Mouse (Mus musculus) heart, embryonic 11.5 days (tissue): ENCODE results near the gene Fggy. TPM values are rescaled to one million over a fixed set of nuclear protein-coding genes. Genes with fewer than 3 reads are reported as not detected.

Experiments used
- ATAC-seq: fragments of 200-750 bp; cut with Nextera tagmentation; replicated peaks from 2 replicates; pipeline ENCODE4 v1.8.0; 2017; ENCODE audit warnings: moderate library complexity; ENCODE audit not compliant: insufficient number of reproducible peaks, low FRiP score, low TSS enrichment
- H3K27ac ChIP-seq: fragments of 300-500 bp; sonication (generic); 2 replicates; pipeline ENCODE4 v1.5.1; 2014; ENCODE audit warnings: mild to moderate bottlenecking, low read depth, low read length
- H3K27me3 ChIP-seq: fragments of 300-500 bp; sonication (generic); 2 replicates; pipeline ENCODE4 v1.6.1; 2014; ENCODE audit warnings: mild to moderate bottlenecking, low read length, mixed read lengths; ENCODE audit not compliant: control insufficient read depth, insufficient read depth
- H3K36me3 ChIP-seq: fragments of 300-500 bp; sonication (generic); 2 replicates; pipeline ENCODE4 v1.6.1; 2014; ENCODE audit warnings: mild to moderate bottlenecking, low read length, moderate library complexity, mixed read lengths; ENCODE audit not compliant: control insufficient read depth, insufficient read depth
- H3K4me1 ChIP-seq: fragments of 300-500 bp; sonication (generic); 2 replicates; pipeline ENCODE4 v1.6.1; 2014; ENCODE audit warnings: low read length; ENCODE audit not compliant: control insufficient read depth, insufficient read depth
- H3K4me2 ChIP-seq: fragments of 300-500 bp; sonication (generic); 2 replicates; pipeline ENCODE4 v1.6.1; 2014; ENCODE audit warnings: mild to moderate bottlenecking, moderate library complexity
- H3K4me3 ChIP-seq: fragments of 300-500 bp; sonication (generic); 2 replicates; pipeline ENCODE4 v1.5.1; 2014; ENCODE audit warnings: low read depth, low read length
- H3K9ac ChIP-seq: fragments of 300-500 bp; sonication (generic); 2 replicates; pipeline ENCODE4 v1.6.1; 2014; ENCODE audit warnings: mild to moderate bottlenecking, low read depth, low read length, moderate library complexity
- H3K9me3 ChIP-seq: fragments of 300-500 bp; sonication (generic); replicated peaks from 2 replicates; pipeline ENCODE4 v1.6.1; 2016; ENCODE audit warnings: low read length; ENCODE audit not compliant: control insufficient read depth
- WGBS: fragments of 180-500 bp; shearing (Covaris S2); extraction: QIAGEN DNeasy Blood & Tissue Kit; methylation state at CpG from one replicate; pipeline ENCODE4 v1.1.7; 2014; ENCODE audit not compliant: insufficient replicate concordance; 5-methylcytosine and 5-hydroxymethylcytosine counted together
- polyA plus RNA-seq: library from polyadenylated mRNA; unstranded; fragments of >200 nt; fragmentation: Nextera tagmentation; extraction: Ambion mirVana; gene quantifications from 2 replicates; pipeline ENCODE4 v1.2.1, GENCODE M21; 2014

The Fggy gene
- polyA plus RNA-seq, 1 experiment from 2014 or later: 5.9 TPM

DNA sequence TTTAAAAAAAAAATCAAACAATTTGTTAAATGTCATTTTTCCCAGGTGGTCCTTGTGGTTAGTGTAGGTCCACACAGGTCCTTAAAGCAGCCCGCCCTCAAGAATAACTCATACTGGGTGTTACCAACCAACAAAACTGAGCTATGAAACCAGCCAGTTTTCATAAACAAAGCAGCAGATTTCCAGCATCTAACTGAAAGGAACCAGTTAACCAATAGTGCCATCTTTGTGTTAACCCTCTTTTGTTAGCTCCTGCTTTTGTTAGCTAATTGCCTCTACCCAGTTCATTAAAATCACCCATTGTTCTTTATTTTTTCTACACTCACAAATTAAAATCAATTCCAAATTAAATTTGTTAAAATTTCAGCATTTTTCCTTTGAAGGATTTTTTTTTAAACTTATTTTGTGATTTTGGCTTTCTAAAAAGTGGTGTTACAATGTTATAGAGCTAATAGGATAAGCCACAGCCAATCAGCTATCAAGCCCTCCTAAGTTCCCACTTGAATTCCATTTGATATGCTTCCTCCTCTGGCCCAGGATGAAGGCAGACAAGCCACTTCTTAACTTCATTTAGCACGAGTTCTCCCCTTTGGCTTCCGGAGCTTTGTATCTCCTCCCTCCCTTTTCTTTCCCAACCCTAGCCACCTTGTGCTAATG lies 15.8 kb upstream of the Fggy start:
- no peak overlapping the region for H3K9ac ChIP-seq
- no peak overlapping the region for H3K4me2 ChIP-seq
- no peak for ATAC-seq
- 52% methylated on average over 3 of the region's 3 CpGs for WGBS
- H3K27me3 ChIP-seq: no peaks in the 10 kb centered on the region
- no peaks in the 10 kb centered on the region for H3K4me1 ChIP-seq
- H3K36me3 ChIP-seq: no peaks in the 10 kb centered on the region
- H3K9me3 ChIP-seq: no peaks in the 10 kb centered on the region
- no peak overlapping the region for H3K27ac ChIP-seq
- no peak overlapping the region for H3K4me3 ChIP-seq

DNA sequence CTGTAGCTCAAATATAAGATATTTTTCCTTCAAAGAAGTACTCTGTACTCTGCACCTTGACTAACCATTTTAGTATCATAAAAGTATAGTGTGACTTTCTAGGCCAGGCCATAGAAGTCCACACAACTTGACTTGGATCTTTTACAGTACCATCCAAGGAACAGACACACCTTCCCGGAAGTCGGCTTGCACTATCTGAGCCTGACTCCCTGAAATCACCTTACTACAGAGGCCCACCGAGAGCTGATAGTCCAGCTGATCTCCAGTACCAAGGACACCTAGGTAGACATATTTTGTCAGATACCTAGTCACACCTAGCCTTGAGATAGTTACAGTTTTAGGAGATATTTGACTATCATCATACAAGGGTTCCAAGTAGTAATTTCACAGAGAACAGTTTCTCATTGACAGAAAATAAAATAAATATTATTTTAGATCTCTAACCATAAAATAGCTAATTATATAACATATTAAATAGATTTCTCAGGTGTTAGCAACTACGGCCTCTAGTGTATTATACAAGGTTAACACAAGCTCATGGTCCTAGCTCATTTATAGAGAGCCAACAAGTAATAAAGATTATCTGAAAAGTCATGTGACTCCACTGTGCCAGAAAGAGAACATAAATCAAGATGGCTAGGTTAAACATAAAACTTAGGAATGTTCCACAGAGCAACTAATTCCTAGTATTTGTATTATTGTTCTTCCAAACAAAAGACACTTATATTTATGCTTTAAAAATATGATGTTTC lies 15.1 kb upstream of the Fggy start:
- H3K4me1 ChIP-seq: no peaks in the 10 kb centered on the region
- no peak overlapping the region for H3K4me3 ChIP-seq
- H3K9me3 ChIP-seq: no peaks in the 10 kb centered on the region
- ATAC-seq: no peak
- H3K4me2 ChIP-seq: no peak overlapping the region
- H3K9ac ChIP-seq: no peak overlapping the region
- H3K27ac ChIP-seq: no peak overlapping the region
- no peaks in the 10 kb centered on the region for H3K36me3 ChIP-seq
- no peaks in the 10 kb centered on the region for H3K27me3 ChIP-seq
- 88% methylated on average over 4 of the region's 4 CpGs for WGBS

DNA sequence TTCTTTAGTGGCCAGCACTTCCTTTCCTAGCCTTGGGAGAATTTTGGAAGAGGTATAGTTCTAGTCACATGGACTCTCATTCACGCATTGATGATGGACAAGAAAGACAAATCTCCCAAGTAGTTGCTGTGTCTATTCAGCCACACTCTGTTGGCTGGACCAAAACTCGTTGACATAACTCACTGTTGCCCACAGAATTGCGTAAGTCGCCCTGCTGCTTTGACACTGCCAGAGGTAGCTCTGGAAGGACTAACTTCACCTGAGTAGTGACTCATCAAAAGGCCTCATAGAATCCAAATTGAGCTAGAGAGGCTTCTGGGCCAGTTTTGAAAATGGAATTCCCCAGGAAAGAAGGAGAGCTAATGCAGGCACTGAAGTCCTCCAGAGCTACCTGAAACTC lies 13.8 kb upstream of the Fggy start:
- Histone ChIP-seq H3K4me2 (no peak overlapping the region), H3K4me1 (no peaks in the 10 kb centered on the region), H3K9ac (no peak overlapping the region), H3K9me3 (no peaks in the 10 kb centered on the region), H3K27me3 (no peaks in the 10 kb centered on the region), H3K36me3 (no peaks in the 10 kb centered on the region), H3K4me3 (no peak overlapping the region), H3K27ac (no peak overlapping the region)
- ATAC-seq: no peak
- WGBS: 82% methylated on average over 4 of the region's 4 CpGs

DNA sequence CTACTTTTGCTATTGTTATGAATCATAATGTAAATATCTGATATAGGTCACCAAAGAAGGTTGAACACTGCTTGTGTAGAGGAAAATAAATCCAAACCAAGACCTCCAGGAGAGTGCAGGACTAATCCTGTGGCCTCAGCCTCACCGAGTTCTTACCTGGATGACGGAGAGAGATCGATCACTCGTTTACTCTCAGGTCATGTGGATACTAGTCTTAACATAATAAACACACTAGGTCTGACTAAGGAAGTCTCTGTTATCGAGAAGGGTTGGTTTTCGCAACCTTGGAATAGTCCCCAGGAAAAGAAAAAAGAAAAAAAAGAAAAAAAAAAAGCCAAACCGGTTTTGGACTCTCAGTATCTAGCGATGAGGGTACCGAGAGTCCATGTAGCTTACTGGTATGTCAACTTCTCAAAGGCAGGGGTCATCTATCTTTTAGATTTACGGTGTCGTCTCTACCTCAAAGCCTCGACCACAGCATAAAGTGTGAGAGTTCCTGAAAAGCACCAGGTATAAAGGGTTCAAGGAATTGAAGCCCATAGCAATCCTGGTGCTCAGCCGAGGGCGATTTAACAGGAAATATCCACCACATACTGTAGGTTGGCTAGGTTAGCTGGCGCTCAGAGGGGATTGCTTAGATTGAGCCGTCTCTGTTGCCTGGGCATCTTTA lies 509 bp upstream of the Fggy start:
- peak overlapping the region; percentile 46 for H3K4me3 ChIP-seq
- H3K9me3 ChIP-seq: no peaks in the 10 kb centered on the region
- no peaks in the 10 kb centered on the region; the same call in 1 of the 2 replicates for H3K4me1 ChIP-seq
- 0 out of 2 replicates have a peak overlapping the region, but pooled peaks have one; percentile 59 for H3K27ac ChIP-seq
- H3K9ac ChIP-seq: peak overlapping the region; percentile 73
- WGBS: 42% methylated on average over 16 of the region's 16 CpGs
- H3K4me2 ChIP-seq: peak overlapping the region; percentile 73
- peak; percentile 57 for ATAC-seq
- H3K27me3 ChIP-seq: no peaks in the 10 kb centered on the region
- H3K36me3 ChIP-seq: no peaks in the 10 kb centered on the region

DNA sequence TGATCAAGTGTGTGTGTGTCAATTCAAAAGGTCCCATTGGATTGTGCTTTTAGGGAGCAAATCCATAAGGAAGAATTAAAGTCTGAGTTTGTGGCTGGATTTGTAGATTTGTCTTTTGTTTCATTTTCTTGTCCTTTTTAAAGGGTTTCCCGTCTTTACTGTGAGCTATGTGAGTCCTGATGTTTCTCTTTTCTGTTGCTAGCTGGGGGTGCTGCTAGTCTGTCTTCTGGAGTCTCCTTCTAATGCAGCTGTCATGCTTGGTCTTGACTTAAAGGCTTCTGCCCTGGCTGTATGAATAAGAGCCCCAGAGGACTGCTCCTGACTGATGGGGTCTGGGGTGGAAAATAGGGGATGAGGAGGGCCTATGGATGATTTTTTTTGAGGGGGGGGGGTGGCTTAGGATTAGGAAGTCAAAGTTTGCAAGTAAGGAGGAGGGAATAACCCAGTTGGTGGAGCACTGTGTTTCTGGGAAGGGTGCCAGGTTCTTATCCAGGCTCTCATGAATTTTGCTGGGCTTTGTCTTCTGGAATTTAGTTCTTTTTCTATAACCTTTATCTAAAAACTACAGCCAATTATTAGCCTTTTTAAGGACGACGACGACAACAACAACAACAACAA lies 1.1 kb downstream of the Fggy start:
- Histone ChIP-seq H3K4me2 (peak overlapping the region; percentile 73; the same call in 1 of the 2 replicates), H3K9me3 (no peaks in the 10 kb centered on the region), H3K4me3 (no peak overlapping the region), H3K9ac (no peak overlapping the region), H3K4me1 (no peaks in the 10 kb centered on the region; the same call in 1 of the 2 replicates), H3K36me3 (no peaks in the 10 kb centered on the region), H3K27me3 (no peaks in the 10 kb centered on the region), H3K27ac (peak overlapping the region; percentile 24)
- WGBS: 64% methylated on average over 4 of the region's 4 CpGs
- ATAC-seq: no peak

- ATAC-seq: no peak
- 70% methylated on average over 3 of the region's 3 CpGs for WGBS
- Histone ChIP-seq H3K4me2 (no peak overlapping the region), H3K4me3 (no peak overlapping the region), H3K27me3 (no peaks in the 10 kb centered on the region), H3K27ac (no peak overlapping the region), H3K9ac (no peak overlapping the region), H3K4me1 (no peaks in the 10 kb centered on the region), H3K36me3 (no peaks in the 10 kb centered on the region), H3K9me3 (no peaks in the 10 kb centered on the region)
Measured at GRCm38 (mm10) chr4:95571621-95572020, 14.3 kb downstream of the Fggy start.

- no peaks in the 10 kb centered on the region for H3K27me3 ChIP-seq
Measured at GRCm38 (mm10) chr4:95573704-95574103, 16.4 kb downstream of the Fggy start.

GRCm38 (mm10) chr4:95575411-95575911 lies 18.2 kb downstream of the Fggy start:
- no peak overlapping the region for H3K4me3 ChIP-seq
- no peak for ATAC-seq
- H3K4me1 ChIP-seq: no peaks in the 10 kb centered on the region
- H3K27ac ChIP-seq: no peak overlapping the region
- no peak overlapping the region for H3K4me2 ChIP-seq
- no peaks in the 10 kb centered on the region for H3K27me3 ChIP-seq
- WGBS: 83% methylated on average over 3 of the region's 3 CpGs
- no peaks in the 10 kb centered on the region for H3K9me3 ChIP-seq
- no peaks in the 10 kb centered on the region for H3K36me3 ChIP-seq
- H3K9ac ChIP-seq: no peak overlapping the region

More at GRCm38 (mm10) chr4:95573704-95574103, 16.4 kb downstream of the Fggy start:
- no peaks in the 10 kb centered on the region for H3K9me3 ChIP-seq
- H3K4me2 ChIP-seq: no peak overlapping the region
- no peak overlapping the region for H3K27ac ChIP-seq
- no peaks in the 10 kb centered on the region for H3K4me1 ChIP-seq
- ATAC-seq: no peak
- H3K9ac ChIP-seq: no peak overlapping the region
- no peaks in the 10 kb centered on the region for H3K36me3 ChIP-seq
- no peak overlapping the region for H3K4me3 ChIP-seq
